14 mouse cellular contexts compared by ENCODE assay signal in genomic region chr10:43106196-43106595, GRCm38 (mm10).
A peak's percentile ranks its signal among the peaks of the same experiment; 100 is the strongest.
DNase-seq lines count a peak whose midpoint lies in the region; ATAC-seq lines count a peak whose summit lies in the region.
"Had no signal": no experiment of that assay in that cellular context is flagged by ENCODE, and none has a peak within 500 bp of the region (broad histone marks: within the 10 kb centered on the region; RNA-seq: fewer than 3 reads in every experiment).

No protein-coding gene starts in this region.

- H3K36me3 ChIP-seq in embryonic facial prominence, embryonic 10.5 days (replicated peaks): no peaks in the 10 kb centered on the region; the same call in 1 of the 2 replicates
- H3K36me3 ChIP-seq in hindbrain, embryonic 12.5 days: no peaks in the 10 kb centered on the region
- no peaks in the 10 kb centered on the region for H3K36me3 ChIP-seq in midbrain, embryonic 16.5 days (ENCODE audit: control insufficient read depth, insufficient read depth, low read length)
- H3K36me3 ChIP-seq in kidney, embryonic 15.5 days: no peaks in the 10 kb centered on the region
- H3K36me3 ChIP-seq: liver, embryonic 15.5 days had no signal

- H3K9ac ChIP-seq in hindbrain, embryonic 12.5 days: no peak overlapping the region
- no peak overlapping the region for H3K9ac ChIP-seq in midbrain, embryonic 16.5 days (ENCODE audit: low read depth, low read length)
- no peak overlapping the region for H3K9ac ChIP-seq in kidney, embryonic 15.5 days
- H3K9ac ChIP-seq: liver, embryonic 15.5 days had no signal

- ATAC-seq in hindbrain, embryonic 12.5 days (ENCODE audit: low FRiP score): peak; percentile 84
- ATAC-seq in midbrain, embryonic 16.5 days: peak; percentile 46; the same call in 1 of the 2 replicates
- no peak for ATAC-seq in kidney, embryonic 15.5 days (replicated peaks; ENCODE audit: low FRiP score)

- H3K4me3 ChIP-seq in embryonic facial prominence, embryonic 10.5 days: no peak overlapping the region
- no peak overlapping the region for H3K4me3 ChIP-seq in hindbrain, embryonic 12.5 days
- no peak overlapping the region for H3K4me3 ChIP-seq in midbrain, embryonic 16.5 days (ENCODE audit: low read depth, low read length)
- H3K4me3 ChIP-seq in kidney, embryonic 15.5 days (replicated peaks): no peak overlapping the region
- H3K4me3 ChIP-seq: liver, embryonic 15.5 days had no signal

- no peak overlapping the region for H3K4me2 ChIP-seq in hindbrain, embryonic 12.5 days (replicated peaks)
- H3K4me2 ChIP-seq in midbrain, embryonic 16.5 days (ENCODE audit: low read length): no peak overlapping the region
- no peak overlapping the region for H3K4me2 ChIP-seq in kidney, embryonic 15.5 days
- H3K4me2 ChIP-seq: liver, embryonic 15.5 days had no signal

- intact Hi-C loops in gastrocnemius, postnatal 14 days (cut with DNase I; ENCODE audit: low total_unique reads): no loop called here

- no peaks in the 10 kb centered on the region for H3K9me3 ChIP-seq in embryonic facial prominence, embryonic 10.5 days
- no peaks in the 10 kb centered on the region for H3K9me3 ChIP-seq in hindbrain, embryonic 12.5 days (replicated peaks)
- no peaks in the 10 kb centered on the region for H3K9me3 ChIP-seq in midbrain, embryonic 16.5 days (replicated peaks; ENCODE audit: control insufficient read depth, low read length, poor library complexity, severe bottlenecking)
- no peaks in the 10 kb centered on the region for H3K9me3 ChIP-seq in kidney, embryonic 15.5 days (replicated peaks)
- H3K9me3 ChIP-seq: liver, embryonic 15.5 days had no signal

- peak; percentile 77 for DNase-seq in Muller cell, postnatal 12 days (ENCODE audit: inconsistent ontology term)
- DNase-seq in embryonic facial prominence, embryonic 10.5 days (ENCODE audit: low spot score): no peak
- no peak for DNase-seq in adrenal gland, postnatal 10 days
- no peak for DNase-seq in gastrocnemius, postnatal 14 days
- DNase-seq: cerebellum, postnatal 25 days; heart, adult 11 months; heart, postnatal 4 days; kidney, postnatal 14 days; thymus, adult 18-20 months had no signal

- WGBS in embryonic facial prominence, embryonic 10.5 days: 29% methylated on average over 7 of the region's 7 CpGs
- 24% methylated on average over 7 of the region's 7 CpGs for WGBS in hindbrain, embryonic 12.5 days
- 21% methylated on average over 7 of the region's 7 CpGs for WGBS in midbrain, embryonic 16.5 days
- WGBS in kidney, embryonic 15.5 days: 63% methylated on average over 7 of the region's 7 CpGs

- H3K4me1 ChIP-seq in embryonic facial prominence, embryonic 10.5 days: peaks cover 24% of the 10 kb centered on the region
- H3K4me1 ChIP-seq in hindbrain, embryonic 12.5 days: peaks cover 43% of the 10 kb centered on the region
- H3K4me1 ChIP-seq in midbrain, embryonic 16.5 days (ENCODE audit: control insufficient read depth, insufficient read depth, low read length): peaks cover 32% of the 10 kb centered on the region
- H3K4me1 ChIP-seq in kidney, embryonic 15.5 days: no peaks in the 10 kb centered on the region
- H3K4me1 ChIP-seq: liver, embryonic 15.5 days had no signal

- H3K27me3 ChIP-seq in embryonic facial prominence, embryonic 10.5 days (replicated peaks; ENCODE audit: low read depth, poor library complexity, severe bottlenecking): no peaks in the 10 kb centered on the region
- H3K27me3 ChIP-seq in hindbrain, embryonic 12.5 days: no peaks in the 10 kb centered on the region; the same call in 1 of the 2 replicates
- H3K27me3 ChIP-seq in midbrain, embryonic 16.5 days (ENCODE audit: control insufficient read depth, insufficient read depth, low read depth, low read length): no peaks in the 10 kb centered on the region
- no peaks in the 10 kb centered on the region for H3K27me3 ChIP-seq in kidney, embryonic 15.5 days
- H3K27me3 ChIP-seq: liver, embryonic 15.5 days had no signal

- peak overlapping the region; percentile 48; the same call in 1 of the 2 replicates for H3K27ac ChIP-seq in embryonic facial prominence, embryonic 10.5 days (replicated peaks)
- peak overlapping the region; percentile 70 for H3K27ac ChIP-seq in hindbrain, embryonic 12.5 days
- H3K27ac ChIP-seq in midbrain, embryonic 16.5 days (ENCODE audit: low read length): no peak overlapping the region
- H3K27ac ChIP-seq in kidney, embryonic 15.5 days: no peak overlapping the region
- H3K27ac ChIP-seq: liver, embryonic 15.5 days; macrophage had no signal

Comparison
In these comparisons a context has a peak if more than half of its experiments do, and no peak if none do; other contexts are left out.
1. H3K27ac ChIP-seq: peak in embryonic facial prominence, embryonic 10.5 days (single experiment) and hindbrain, embryonic 12.5 days (single experiment); none in midbrain, embryonic 16.5 days (single experiment) and kidney, embryonic 15.5 days (single experiment).